In the genomic region with DNA sequence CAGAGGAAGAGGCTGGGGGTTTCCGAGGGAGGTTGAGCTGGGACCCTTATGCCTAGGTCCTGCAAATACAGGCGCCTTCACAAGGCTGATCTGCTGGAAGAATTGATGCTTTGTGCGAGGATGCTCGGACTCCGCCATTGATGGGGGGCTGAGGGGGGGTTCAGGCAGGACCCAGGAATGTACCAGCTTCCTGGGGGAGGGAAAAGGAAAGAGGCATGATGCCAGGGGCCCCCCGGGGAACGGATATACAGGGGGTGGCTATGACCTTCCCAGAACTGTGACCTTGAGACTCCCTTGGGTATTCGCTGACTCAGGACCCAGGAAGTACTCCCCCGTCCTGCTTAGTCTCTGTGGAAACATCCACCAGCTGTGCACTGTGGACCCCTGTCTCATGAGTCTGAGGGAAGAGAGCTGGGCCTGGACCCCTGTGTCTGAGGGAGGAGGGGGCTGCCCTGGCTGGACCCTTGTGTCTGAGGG, we compare ENCODE assay signal across 11 mouse cellular contexts. TPM values are rescaled to one million over a fixed set of nuclear protein-coding genes. Genes with fewer than 3 reads are reported as not detected.
DNase-seq lines count a peak whose midpoint lies in the region; ATAC-seq and TF ChIP-seq lines count a peak whose summit lies in the region.
"Had no signal": no experiment of that assay in that cellular context is flagged by ENCODE, and none has a peak within 500 bp of the region (broad histone marks: within the 10 kb centered on the region; RNA-seq: fewer than 3 reads in every experiment).

No protein-coding gene starts in this region.

- TF ChIP-seq CTCF in cerebellum, adult 2 months (IDR thresholded peaks at IDR 0.05; ENCODE audit: borderline replicate concordance, insufficient read depth, low read depth, low read length), result no peak

- no peaks in the 10 kb centered on the region for H3K36me3 ChIP-seq in liver, embryonic 12.5 days
- no peaks in the 10 kb centered on the region for H3K36me3 ChIP-seq in midbrain, embryonic 11.5 days (ENCODE audit: control insufficient read depth, insufficient read depth, low read length)
- H3K36me3 ChIP-seq in stomach, embryonic 16.5 days (ENCODE audit: control insufficient read depth, insufficient read depth, low read length), result no peaks in the 10 kb centered on the region

- no peak overlapping the region for H3K4me2 ChIP-seq in liver, embryonic 12.5 days
- peak overlapping the region; percentile 28 for H3K4me2 ChIP-seq in midbrain, embryonic 11.5 days
- H3K4me2 ChIP-seq in stomach, embryonic 16.5 days (ENCODE audit: low read depth, low read length), result no peak overlapping the region

- H3K9me3 ChIP-seq in liver, embryonic 12.5 days (replicated peaks), result no peaks in the 10 kb centered on the region
- no peaks in the 10 kb centered on the region for H3K9me3 ChIP-seq in midbrain, embryonic 11.5 days (ENCODE audit: control insufficient read depth, low read length)
- no peaks in the 10 kb centered on the region for H3K9me3 ChIP-seq in stomach, embryonic 16.5 days (replicated peaks; ENCODE audit: control insufficient read depth, low read length)

- H3K9ac ChIP-seq in liver, embryonic 12.5 days, result no peak overlapping the region
- H3K9ac ChIP-seq in midbrain, embryonic 11.5 days (ENCODE audit: low read length), result peak overlapping the region; percentile 51; the same call in 1 of the 2 replicates
- no peak overlapping the region; the same call in 1 of the 2 replicates for H3K9ac ChIP-seq in stomach, embryonic 16.5 days (ENCODE audit: low read length)

- peak in 1 of 2 experiments; percentile 28 for DNase-seq in cerebellum, adult 2 months
- DNase-seq in cerebellum, postnatal 4 days (ENCODE audit: low spot score in 2 of 2), result no peak
- no peak for DNase-seq in liver
- DNase-seq in midbrain, embryonic 11.5 days (ENCODE audit: low spot score, missing footprints), result peak; percentile 88
- no peak for DNase-seq in urinary bladder, postnatal 4 days (ENCODE audit: low spot score in 2 of 2)
- no peak for DNase-seq in heart, postnatal 10 days

- H3K4me1 ChIP-seq in cerebellum, adult 2 months (ENCODE audit: control insufficient read depth, insufficient read depth, low read length), result peaks cover 26% of the 10 kb centered on the region
- H3K4me1 ChIP-seq in liver, embryonic 12.5 days, result peaks cover 13% of the 10 kb centered on the region
- H3K4me1 ChIP-seq in midbrain, embryonic 11.5 days (ENCODE audit: control insufficient read depth, insufficient read depth, low read length), result peaks cover 24% of the 10 kb centered on the region
- H3K4me1 ChIP-seq in stomach, embryonic 16.5 days (ENCODE audit: control insufficient read depth, insufficient read depth, low read length), result 0 out of 2 replicates have a peak, but pooled peaks cover 3% of the 10 kb centered on the region

- intact Hi-C loops in heart, postnatal 10 days (cut with DNase I), result loop anchor here (2.0 kb wide), 1 partner anchor 20 kb away; the partner anchor contains the start of gene Zfp428

- no peaks in the 10 kb centered on the region for H3K27me3 ChIP-seq in cerebellum, adult 2 months (ENCODE audit: control insufficient read depth, insufficient read depth, low read length)
- H3K27me3 ChIP-seq in liver, embryonic 12.5 days (replicated peaks), result peaks cover 64% of the 10 kb centered on the region
- H3K27me3 ChIP-seq in midbrain, embryonic 11.5 days (ENCODE audit: control insufficient read depth, insufficient read depth, low read length), result no peaks in the 10 kb centered on the region
- peaks cover 7% of the 10 kb centered on the region; the same call in 1 of the 2 replicates for H3K27me3 ChIP-seq in stomach, embryonic 16.5 days (ENCODE audit: control insufficient read depth, insufficient read depth, low read length)

- 48% methylated on average over 9 of the region's 9 CpGs for WGBS in cerebellum, adult 2 months
- WGBS in liver, embryonic 12.5 days (ENCODE audit: insufficient replicate concordance), result 45% methylated on average over 9 of the region's 9 CpGs
- 58% methylated on average over 9 of the region's 9 CpGs for WGBS in midbrain, embryonic 11.5 days
- whole genome bisulfite sequencing in stomach, embryonic 16.5 days, result 40% methylated on average over 9 of the region's 9 CpGs

- TF ChIP-seq POLR2A in cerebellum, adult 2 months (IDR thresholded peaks at IDR 0.05; ENCODE audit: borderline replicate concordance, insufficient read depth, low read length), result no peak

- ATAC-seq in liver, embryonic 12.5 days, result 0 out of 2 replicates have a peak, but pooled peaks have one; percentile 22
- peak; percentile 66 for ATAC-seq in midbrain, embryonic 11.5 days (ENCODE audit: low FRiP score)
- ATAC-seq in stomach, embryonic 16.5 days (ENCODE audit: insufficient read depth, low FRiP score), result peak; percentile 44

- H3K4me3 ChIP-seq in cerebellum, adult 2 months (replicated peaks; ENCODE audit: insufficient read depth, low read depth, low read length), result no peak overlapping the region
- no peak overlapping the region for H3K4me3 ChIP-seq in liver, embryonic 12.5 days
- no peak overlapping the region for H3K4me3 ChIP-seq in midbrain, embryonic 11.5 days (ENCODE audit: low read depth, low read length)
- no peak overlapping the region for H3K4me3 ChIP-seq in stomach, embryonic 16.5 days (replicated peaks; ENCODE audit: low read length)

- H3K27ac ChIP-seq in cerebellum, adult 2 months (ENCODE audit: insufficient read depth, low read length), result peak overlapping the region; percentile 79
- no peak overlapping the region for H3K27ac ChIP-seq in liver, embryonic 12.5 days
- no peak overlapping the region; the same call in 1 of the 2 replicates for H3K27ac ChIP-seq in midbrain, embryonic 11.5 days (ENCODE audit: low read depth, low read length)
- no peak overlapping the region; the same call in 1 of the 2 replicates for H3K27ac ChIP-seq in stomach, embryonic 16.5 days (ENCODE audit: low read length)

RNA-seq across cellular contexts. Expression of gene Cadm4, which starts 4.9 kb away (rescaled TPM):
- 285 and 312 TPM in 2 replicates for polyA plus RNA-seq in cerebellum, adult 2 months (2012; rRNA removed)
- 0.28 and 0.35 TPM in 2 replicates for polyA plus RNA-seq in liver, embryonic 12.5 days (2016; fragmentation: Nextera tagmentation; extraction: Ambion mirVana)
- 6.6 and 6.7 TPM in 2 replicates for polyA plus RNA-seq in midbrain, embryonic 11.5 days (2014; fragmentation: Nextera tagmentation; extraction: Ambion mirVana)
- 4.4 TPM in 2 replicates for polyA plus RNA-seq in stomach, embryonic 16.5 days (2015; fragmentation: Nextera tagmentation; extraction: Ambion mirVana)
- 10 to 100 TPM; 18.6 to 22.7 TPM for total RNA-seq in heart, postnatal 10 days (2021)

RNA-seq across cellular contexts. Expression of gene Zfp428, which starts 20.1 kb away (rescaled TPM):
- 68.5 and 68.6 TPM in 2 replicates for polyA plus RNA-seq in cerebellum, adult 2 months (2012; rRNA removed)
- polyA plus RNA-seq in liver, embryonic 12.5 days (2016; fragmentation: Nextera tagmentation; extraction: Ambion mirVana), result 12.4 and 14.2 TPM in 2 replicates
- 83.8 and 83.9 TPM in 2 replicates for polyA plus RNA-seq in midbrain, embryonic 11.5 days (2014; fragmentation: Nextera tagmentation; extraction: Ambion mirVana)
- polyA plus RNA-seq in stomach, embryonic 16.5 days (2015; fragmentation: Nextera tagmentation; extraction: Ambion mirVana), result 22.3 and 24.6 TPM in 2 replicates
- 10 to 100 TPM; 15.3 to 18.8 TPM for total RNA-seq in heart, postnatal 10 days (2021)

RNA-seq across cellular contexts. Expression of gene Plaur, which starts 24.4 kb away (rescaled TPM):
- polyA plus RNA-seq in cerebellum, adult 2 months (2012; rRNA removed), result 0.79 and 0.97 TPM in 2 replicates
- polyA plus RNA-seq in liver, embryonic 12.5 days (2016; fragmentation: Nextera tagmentation; extraction: Ambion mirVana), result 2.6 and 2.8 TPM in 2 replicates
- polyA plus RNA-seq in midbrain, embryonic 11.5 days (2014; fragmentation: Nextera tagmentation; extraction: Ambion mirVana), result 0.86 and 1.4 TPM in 2 replicates
- polyA plus RNA-seq in stomach, embryonic 16.5 days (2015; fragmentation: Nextera tagmentation; extraction: Ambion mirVana), result 13.3 and 15.4 TPM in 2 replicates
- total RNA-seq in heart, postnatal 10 days (2021), result 1 to 10 TPM; 4.2 to 6.1 TPM

RNA-seq across cellular contexts. Expression of gene AC161166.1, which starts 25.6 kb away (rescaled TPM):
- not detected in 2 replicates for polyA plus RNA-seq in cerebellum, adult 2 months (2012; rRNA removed)
- polyA plus RNA-seq in liver, embryonic 12.5 days (2016; fragmentation: Nextera tagmentation; extraction: Ambion mirVana), result 0.20 and 0.24 TPM in 2 replicates
- polyA plus RNA-seq in midbrain, embryonic 11.5 days (2014; fragmentation: Nextera tagmentation; extraction: Ambion mirVana), result 0.55 and 0.59 TPM in 2 replicates
- polyA plus RNA-seq in stomach, embryonic 16.5 days (2015; fragmentation: Nextera tagmentation; extraction: Ambion mirVana), result 0.19 and 0.30 TPM in 2 replicates
- total RNA-seq in heart, postnatal 10 days (2021), result not detected
- total RNA-seq: gastrocnemius, adult 8-10 months; hematopoietic stem cell, adult 5-6 weeks; left cerebral cortex, postnatal 25 days had no signal

RNA-seq across cellular contexts. Expression of gene Irgc1, which starts 34.6 kb away (rescaled TPM):
- not detected in 2 replicates for polyA plus RNA-seq in cerebellum, adult 2 months (2012; rRNA removed)
- not detected in 2 replicates for polyA plus RNA-seq in liver, embryonic 12.5 days (2016; fragmentation: Nextera tagmentation; extraction: Ambion mirVana)
- polyA plus RNA-seq in midbrain, embryonic 11.5 days (2014; fragmentation: Nextera tagmentation; extraction: Ambion mirVana), result not detected in 2 replicates
- polyA plus RNA-seq in stomach, embryonic 16.5 days (2015; fragmentation: Nextera tagmentation; extraction: Ambion mirVana), result 0.17 and 0.26 TPM in 2 replicates
- total RNA-seq in heart, postnatal 10 days (2021), result not detected
- total RNA-seq: gastrocnemius, adult 8-10 months; hematopoietic stem cell, adult 5-6 weeks had no signal

Comparison
In these comparisons a context has a peak if more than half of its experiments do, and no peak if none do; other contexts are left out.
1. RNA of gene Cadm4, which starts 4.9 kb away (polyA plus RNA-seq): 285 to 312 TPM in cerebellum, adult 2 months; 6.6 to 6.7 TPM in midbrain, embryonic 11.5 days, 4.4 TPM in stomach, embryonic 16.5 days and 0.28 to 0.35 TPM in liver, embryonic 12.5 days; every median in the first group is over 10 times any median in the second.
2. Peak in every context shown above with its lines, with median percentiles within 50 percentile points of each other: ATAC-seq.